Mouse (Mus musculus) spleen, adult 2 months (tissue): ENCODE results near the gene Plcd1.

Experiments used
- CTCF ChIP-seq: fragments of 200-500 bp; IDR thresholded peaks from 2 replicates; pipeline ENCODE4 v1.5.1; 2011; ENCODE audit warnings: mild to moderate bottlenecking, inconsistent platforms; ENCODE audit not compliant: insufficient read depth, insufficient read length, insufficient replicate concordance; ENCODE audit errors: extremely low read depth
- POLR2A ChIP-seq: fragments of 200-500 bp; IDR thresholded peaks from 2 replicates; pipeline ENCODE4 v1.6.1; 2011; ENCODE audit warnings: low read depth, low read length, inconsistent platforms

GRCm38 (mm10) chr9:119064296-119064695 lies 29.0 kb downstream of the Plcd1 start:
- TF ChIP-seq POLR2A (no peak), CTCF (no peak)
